Mouse (Mus musculus) hindbrain, embryonic 14.5 days (tissue): Measurements from ENCODE around the gene Acap2. TPM values are rescaled to one million over a fixed set of nuclear protein-coding genes. Genes with fewer than 3 reads are reported as not detected.
A peak's percentile ranks its signal among the peaks of the same experiment; 100 is the strongest.

ENCODE experiments used
- ATAC-seq: fragments of 200-750 bp; cut with Nextera tagmentation; 2 replicates; pipeline ENCODE4 v1.8.0; 2017; ENCODE audit warnings: moderate number of reproducible peaks, mild to moderate bottlenecking, moderate TSS enrichment, moderate library complexity; ENCODE audit not compliant: low FRiP score
- DNase-seq: peaks from one replicate; pipeline ENCODE4 v3.0.0-alpha.2; 2015; ENCODE audit warnings: low spot score
- H3K27ac ChIP-seq: fragments of 300-500 bp; sonication (generic); 2 replicates; pipeline ENCODE4 v1.5.1; 2014; ENCODE audit warnings: mild to moderate bottlenecking, moderate library complexity
- H3K27me3 ChIP-seq: fragments of 300-500 bp; sonication (generic); 2 replicates; pipeline ENCODE4 v1.6.1; 2014; ENCODE audit warnings: mild to moderate bottlenecking, low read length, mixed read lengths; ENCODE audit not compliant: control insufficient read depth, insufficient read depth
- H3K36me3 ChIP-seq: fragments of 300-500 bp; sonication (generic); replicated peaks from 2 replicates; pipeline ENCODE4 v1.6.1; 2014; ENCODE audit not compliant: control insufficient read depth, insufficient read depth
- H3K4me1 ChIP-seq: fragments of 300-500 bp; sonication (generic); replicated peaks from 2 replicates; pipeline ENCODE4 v1.6.1; 2014; ENCODE audit warnings: antibody characterized with exemption, low read length, mixed read lengths; ENCODE audit not compliant: control insufficient read depth, insufficient read depth
- H3K4me2 ChIP-seq: fragments of 300-500 bp; sonication (generic); replicated peaks from 2 replicates; pipeline ENCODE4 v1.6.1; 2014; ENCODE audit warnings: mild to moderate bottlenecking, moderate library complexity
- H3K4me3 ChIP-seq: fragments of 300-500 bp; sonication (generic); replicated peaks from 2 replicates; pipeline ENCODE4 v1.5.1; 2014; ENCODE audit warnings: mild to moderate bottlenecking, low read length
- H3K9ac ChIP-seq: fragments of 300-500 bp; sonication (generic); 2 replicates; pipeline ENCODE4 v1.6.1; 2014
- H3K9me3 ChIP-seq: fragments of 300-500 bp; sonication (generic); 2 replicates; pipeline ENCODE4 v1.6.1; 2016; ENCODE audit warnings: low read length; ENCODE audit not compliant: control insufficient read depth
- WGBS: fragments of 180-500 bp; shearing (Covaris S2); extraction: QIAGEN DNeasy Blood & Tissue Kit; methylation state at CpG from one replicate; pipeline ENCODE4 v1.1.7; 2014; 5-methylcytosine and 5-hydroxymethylcytosine counted together
- polyA plus RNA-seq: library from polyadenylated mRNA; unstranded; fragments of >200 nt; fragmentation: Nextera tagmentation; extraction: Ambion mirVana; gene quantifications from 2 replicates; pipeline ENCODE4 v1.2.1, GENCODE M21; 2014

Acap2 gene
- polyA plus RNA-seq, 1 experiment from 2014 or later = 15.8 TPM

GRCm38 (mm10) chr16:31167017-31167887, 33.8 kb downstream of the Acap2 start:
- DNase-seq (no peak), ATAC-seq (peak; percentile 55; the same call in 1 of the 2 replicates)
- Histone ChIP-seq H3K4me2 (no peak overlapping the region), H3K4me3 (no peak overlapping the region), H3K9ac (no peak overlapping the region), H3K27ac (no peak overlapping the region), H3K9me3 (no peaks in the 10 kb centered on the region), H3K4me1 (peaks cover 14% of the 10 kb centered on the region), H3K36me3 (no peaks in the 10 kb centered on the region), H3K27me3 (no peaks in the 10 kb centered on the region)
- 39% methylated on average over 10 of the region's 10 CpGs for WGBS

- 56% methylated on average over 4 of the region's 4 CpGs for WGBS
- DNase-seq (no peak), ATAC-seq (no peak)
- Histone ChIP-seq H3K27me3 (no peaks in the 10 kb centered on the region), H3K4me2 (no peak overlapping the region), H3K27ac (0 out of 2 replicates have a peak overlapping the region, but pooled peaks have one; percentile 7), H3K36me3 (no peaks in the 10 kb centered on the region), H3K4me1 (peaks cover 14% of the 10 kb centered on the region), H3K4me3 (no peak overlapping the region), H3K9me3 (no peaks in the 10 kb centered on the region), H3K9ac (no peak overlapping the region)
These were observed 35.1 kb downstream of the Acap2 start for GRCm38 (mm10) chr16:31165907-31166306.

GRCm38 (mm10) chr16:31165467-31165866, 35.6 kb downstream of the Acap2 start:
- no peak for ATAC-seq

DNA sequence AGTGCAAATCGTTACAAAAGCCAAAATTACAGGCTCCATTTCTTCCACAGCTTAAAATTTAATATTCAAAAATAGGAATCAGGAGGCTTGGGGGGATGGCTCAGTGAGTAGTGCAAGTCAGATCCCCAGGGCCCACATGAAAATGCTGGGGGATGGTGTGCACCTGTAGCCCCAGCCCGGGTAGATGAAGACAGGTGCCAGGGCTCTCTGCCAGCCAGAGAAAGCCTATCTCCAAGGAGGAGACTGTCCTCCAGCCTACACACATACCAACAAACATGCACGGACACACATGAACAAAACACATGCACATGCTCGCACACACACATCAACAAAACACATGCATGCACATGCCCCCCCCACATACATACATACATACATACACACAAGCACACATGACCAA, 36.9 kb downstream of the Acap2 start:
- 92% methylated on average over 4 of the region's 4 CpGs for WGBS
- no peak for ATAC-seq

More at GRCm38 (mm10) chr16:31165467-31165866, 35.6 kb downstream of the Acap2 start:
- Histone ChIP-seq H3K27me3 (no peaks in the 10 kb centered on the region), H3K9me3 (no peaks in the 10 kb centered on the region), H3K9ac (no peak overlapping the region), H3K4me2 (no peak overlapping the region), H3K4me3 (no peak overlapping the region), H3K27ac (0 out of 2 replicates have a peak overlapping the region, but pooled peaks have one; percentile 7), H3K4me1 (peaks cover 14% of the 10 kb centered on the region), H3K36me3 (no peaks in the 10 kb centered on the region)
- no peak for DNase-seq
- WGBS = 59% methylated on average over 4 of the region's 4 CpGs

DNA sequence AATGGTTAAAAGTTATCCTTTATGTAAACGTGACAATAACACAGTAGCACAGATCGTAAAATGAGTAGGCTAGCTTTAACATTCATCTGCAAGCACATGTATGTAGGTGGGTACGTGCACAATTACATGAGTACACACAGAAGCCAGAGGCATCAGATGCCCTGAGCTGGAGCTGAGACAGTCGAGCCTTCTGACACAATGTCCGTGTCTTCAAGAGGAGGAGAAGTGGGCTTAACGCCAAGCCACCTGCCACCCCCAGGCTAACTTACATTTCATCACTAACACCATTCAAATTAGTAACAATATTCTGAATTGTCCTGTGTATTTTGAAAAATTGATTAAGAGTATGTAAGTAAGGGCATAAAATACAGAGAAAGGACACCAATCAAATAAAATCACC, 40.6 kb downstream of the Acap2 start:
- Histone ChIP-seq H3K4me2 (no peak overlapping the region), H3K27ac (no peak overlapping the region), H3K4me3 (no peak overlapping the region), H3K9ac (no peak overlapping the region), H3K4me1 (no peaks in the 10 kb centered on the region), H3K9me3 (peaks cover 28% of the 10 kb centered on the region), H3K27me3 (no peaks in the 10 kb centered on the region), H3K36me3 (peaks cover 16% of the 10 kb centered on the region; the same call in 1 of the 2 replicates)
- ATAC-seq (no peak), DNase-seq (no peak)
- 66% methylated on average over 6 of the region's 6 CpGs for WGBS

More for the DNA sequence above, 36.9 kb downstream of the Acap2 start:
- DNase-seq = no peak
- H3K9me3 ChIP-seq = no peaks in the 10 kb centered on the region
- H3K27ac ChIP-seq = no peak overlapping the region
- H3K4me3 ChIP-seq = no peak overlapping the region
- H3K4me1 ChIP-seq = peaks cover 14% of the 10 kb centered on the region
- no peak overlapping the region for H3K9ac ChIP-seq
- H3K4me2 ChIP-seq = no peak overlapping the region
- H3K27me3 ChIP-seq = no peaks in the 10 kb centered on the region
- H3K36me3 ChIP-seq = no peaks in the 10 kb centered on the region

DNA sequence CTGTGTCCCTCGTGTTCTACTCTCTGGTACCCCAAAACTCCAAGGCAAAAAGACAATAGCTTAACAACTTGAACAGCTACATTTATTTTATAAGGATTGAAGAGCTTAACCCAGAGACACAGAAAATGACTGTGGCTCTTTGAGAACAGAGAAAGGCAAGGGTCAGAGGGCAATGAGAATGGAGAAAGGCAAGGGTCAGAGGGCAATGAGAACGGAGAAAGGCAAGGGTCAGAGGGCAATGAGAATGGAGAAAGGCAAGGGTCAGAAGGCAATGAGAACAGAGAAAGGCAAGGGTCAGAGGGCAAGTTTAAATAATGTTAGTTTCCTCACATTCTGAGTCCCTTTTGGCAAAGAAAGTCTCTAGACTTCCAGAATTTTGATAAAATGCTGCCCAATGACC, 41.6 kb downstream of the Acap2 start:
- no peak for DNase-seq
- WGBS = 7% methylated on average over 2 of the region's 2 CpGs
- Histone ChIP-seq H3K9me3 (peaks cover 33% of the 10 kb centered on the region), H3K4me1 (no peaks in the 10 kb centered on the region), H3K36me3 (peaks cover 22% of the 10 kb centered on the region; the same call in 1 of the 2 replicates), H3K9ac (no peak overlapping the region), H3K27ac (no peak overlapping the region), H3K27me3 (no peaks in the 10 kb centered on the region), H3K4me2 (no peak overlapping the region), H3K4me3 (no peak overlapping the region)
- ATAC-seq = no peak

- DNase-seq (no peak), ATAC-seq (no peak)
- WGBS = 98% methylated on average over 4 of the region's 4 CpGs
- Histone ChIP-seq H3K4me3 (no peak overlapping the region), H3K9me3 (no peaks in the 10 kb centered on the region), H3K27me3 (no peaks in the 10 kb centered on the region), H3K36me3 (peaks cover 15% of the 10 kb centered on the region), H3K9ac (no peak overlapping the region), H3K4me2 (no peak overlapping the region), H3K4me1 (no peaks in the 10 kb centered on the region), H3K27ac (no peak overlapping the region)
These were observed 51.2 kb downstream of the Acap2 start for GRCm38 (mm10) chr16:31149841-31150240.

GRCm38 (mm10) chr16:31148891-31149290, 52.2 kb downstream of the Acap2 start:
- no peak overlapping the region for H3K27ac ChIP-seq
- no peak overlapping the region for H3K9ac ChIP-seq
- H3K36me3 ChIP-seq = peaks cover 9% of the 10 kb centered on the region
- ATAC-seq (no peak), DNase-seq (no peak)
- no peaks in the 10 kb centered on the region for H3K27me3 ChIP-seq
- no peaks in the 10 kb centered on the region for H3K9me3 ChIP-seq
- no peaks in the 10 kb centered on the region for H3K4me1 ChIP-seq
- H3K4me2 ChIP-seq = no peak overlapping the region
- 83% methylated on average over 6 of the region's 6 CpGs for WGBS
- no peak overlapping the region for H3K4me3 ChIP-seq

DNA sequence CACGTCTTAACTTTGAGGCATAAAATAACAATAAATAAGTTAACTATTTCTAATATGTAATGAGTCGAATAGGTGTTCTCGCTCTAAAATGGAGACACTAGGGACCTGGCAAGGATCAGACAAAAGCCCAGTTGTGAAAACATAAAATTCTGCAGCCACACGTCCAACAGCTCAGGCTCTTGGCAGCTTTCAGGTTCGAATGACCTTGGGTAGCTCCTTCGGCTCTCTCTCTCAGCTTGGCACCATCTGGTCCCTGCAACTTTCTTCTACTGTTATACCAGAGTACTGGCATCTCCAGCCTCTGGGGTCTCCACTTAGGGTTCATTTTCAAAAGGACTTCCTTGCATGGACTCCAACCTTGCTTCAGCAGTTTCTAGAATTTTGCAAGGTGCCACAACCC, 53.3 kb downstream of the Acap2 start:
- no peaks in the 10 kb centered on the region for H3K27me3 ChIP-seq
- H3K4me2 ChIP-seq = no peak overlapping the region
- DNase-seq = no peak
- ATAC-seq = no peak
- H3K9me3 ChIP-seq = no peaks in the 10 kb centered on the region
- no peak overlapping the region for H3K27ac ChIP-seq
- H3K36me3 ChIP-seq = peaks cover 9% of the 10 kb centered on the region
- H3K9ac ChIP-seq = no peak overlapping the region
- no peak overlapping the region for H3K4me3 ChIP-seq
- WGBS = 94% methylated on average over 6 of the region's 6 CpGs
- no peaks in the 10 kb centered on the region for H3K4me1 ChIP-seq
